Mouse (Mus musculus) lung, postnatal 0 days (tissue): Measurements from ENCODE around the gene Sept4. TPM values are rescaled to one million over a fixed set of nuclear protein-coding genes. Genes with fewer than 3 reads are reported as not detected.

Experiments used
- ATAC-seq: fragments of 200-750 bp; cut with Nextera tagmentation; 2 replicates; pipeline ENCODE4 v1.8.0; 2017; ENCODE audit warnings: moderate library complexity
- DNase-seq: peaks from one replicate; pipeline ENCODE4 v3.0.0-alpha.2; 2016; ENCODE audit warnings: low spot score
- H3K27ac ChIP-seq: fragments of 300-500 bp; sonication (generic); 2 replicates; pipeline ENCODE4 v1.5.1; 2014; ENCODE audit warnings: antibody characterized with exemption, mild to moderate bottlenecking, low read length, mixed read lengths
- H3K27me3 ChIP-seq: fragments of 300-500 bp; sonication (generic); replicated peaks from 2 replicates; pipeline ENCODE4 v1.6.1; 2014; ENCODE audit warnings: low read length, mixed read lengths; ENCODE audit not compliant: insufficient read depth
- H3K36me3 ChIP-seq: fragments of 300-500 bp; sonication (generic); 2 replicates; pipeline ENCODE4 v1.6.1; 2014; ENCODE audit warnings: low read length, mixed read lengths; ENCODE audit not compliant: insufficient read depth
- H3K4me1 ChIP-seq: fragments of 300-500 bp; sonication (generic); 2 replicates; pipeline ENCODE4 v1.6.1; 2014; ENCODE audit warnings: antibody characterized with exemption, low read depth, low read length, mixed read lengths; ENCODE audit not compliant: insufficient read depth
- H3K4me2 ChIP-seq: fragments of 300-500 bp; sonication (generic); replicated peaks from 2 replicates; pipeline ENCODE4 v1.6.1; 2014; ENCODE audit warnings: low read depth, mild to moderate bottlenecking, low read length, moderate library complexity, mixed read lengths
- H3K4me3 ChIP-seq: fragments of 300-500 bp; sonication (generic); 2 replicates; pipeline ENCODE4 v1.5.1; 2014; ENCODE audit warnings: low read depth, low read length
- H3K9ac ChIP-seq: fragments of 300-500 bp; sonication (generic); replicated peaks from 2 replicates; pipeline ENCODE4 v1.6.1; 2014; ENCODE audit warnings: low read depth, mild to moderate bottlenecking
- H3K9me3 ChIP-seq: fragments of 300-500 bp; sonication (generic); 2 replicates; pipeline ENCODE4 v1.6.1; 2016; ENCODE audit warnings: low read length, mixed read lengths
- CTCF ChIP-seq: IDR thresholded peaks from 2 replicates; pipeline ENCODE4 v1.5.1; 2016; ENCODE audit warnings: antibody characterized with exemption, mild to moderate bottlenecking
- EP300 ChIP-seq: IDR thresholded peaks from 2 replicates; pipeline ENCODE4 v1.6.1; 2016; ENCODE audit warnings: antibody characterized with exemption, mild to moderate bottlenecking, control low read depth
- WGBS: fragments of 180-500 bp; shearing (Covaris S2); extraction: QIAGEN DNeasy Blood & Tissue Kit; methylation state at CpG from one replicate; pipeline ENCODE4 v1.1.7; 2014; 5-methylcytosine and 5-hydroxymethylcytosine counted together
- polyA plus RNA-seq: library from polyadenylated mRNA; unstranded; fragments of >200 nt; fragmentation: Nextera tagmentation; extraction: Ambion mirVana; gene quantifications from 2 replicates; pipeline ENCODE4 v1.2.1, GENCODE M21; 2015

Sept4 gene
- polyA plus RNA-seq, 1 experiment from 2014 or later = 366 TPM

DNA sequence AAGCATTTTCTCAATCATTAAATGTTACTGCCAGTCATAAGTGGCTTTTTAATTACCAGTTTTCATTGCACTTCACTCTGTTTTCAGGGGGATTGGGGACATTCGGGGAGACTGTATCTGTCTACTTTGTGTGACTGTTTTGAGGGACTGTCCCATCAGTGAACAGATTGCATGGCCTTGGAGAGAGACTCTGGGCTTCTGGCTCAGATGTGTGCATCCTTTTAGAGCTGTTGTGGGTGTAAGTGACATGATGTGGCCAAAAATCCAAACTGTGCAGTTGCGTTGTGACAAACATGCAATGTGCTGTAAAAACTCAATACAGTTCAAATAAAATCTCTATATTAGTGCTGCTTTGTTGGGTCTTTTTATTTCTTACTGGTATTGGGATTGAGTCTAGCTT is 47.2 kb downstream of the Sept4 start:
- no peak overlapping the region for H3K9ac ChIP-seq
- H3K4me3 ChIP-seq = no peak overlapping the region
- WGBS = 91% methylated on average over 2 of the region's 2 CpGs
- ATAC-seq (no peak), DNase-seq (no peak)
- peaks cover 45% of the 10 kb centered on the region for H3K36me3 ChIP-seq
- H3K4me2 ChIP-seq = no peak overlapping the region
- no peak overlapping the region for H3K27ac ChIP-seq
- H3K27me3 ChIP-seq = no peaks in the 10 kb centered on the region
- no peak for TF ChIP-seq CTCF
- TF ChIP-seq EP300 = no peak
- no peaks in the 10 kb centered on the region for H3K9me3 ChIP-seq
- H3K4me1 ChIP-seq = no peaks in the 10 kb centered on the region

- no peaks in the 10 kb centered on the region for H3K27me3 ChIP-seq
- H3K27ac ChIP-seq = no peak within 1 kb of the TSS
- H3K4me2 ChIP-seq = no peak within 1 kb of the TSS
- H3K9ac ChIP-seq = no peak within 1 kb of the TSS
- peaks cover 36% of the 10 kb centered on the region for H3K36me3 ChIP-seq
- DNase-seq (no peak), ATAC-seq (peak; percentile 6; the same call in 1 of the 2 replicates)
- H3K9me3 ChIP-seq = no peaks in the 10 kb centered on the region
- H3K4me3 ChIP-seq = no peak within 1 kb of the TSS
- 91% methylated on average over 49 of the region's 69 CpGs for WGBS
- TF ChIP-seq CTCF = no peak
- TF ChIP-seq EP300 = no peak
- no peaks in the 10 kb centered on the region for H3K4me1 ChIP-seq
Observed at GRCm38 (mm10) chr11:87616790-87617474, 48.2 kb downstream of the Sept4 start, which contains the start of gene Hsf5. TSS of gene Hsf5 (plus strand) at chr11:87617164.

- WGBS = 95% methylated on average over 19 of the region's 32 CpGs
- Histone ChIP-seq H3K36me3 (peaks cover 34% of the 10 kb centered on the region), H3K4me2 (no peak overlapping the region), H3K4me1 (no peaks in the 10 kb centered on the region), H3K27me3 (no peaks in the 10 kb centered on the region), H3K4me3 (no peak overlapping the region), H3K9me3 (no peaks in the 10 kb centered on the region), H3K27ac (no peak overlapping the region), H3K9ac (no peak overlapping the region)
- no peak for DNase-seq
- no peak for ATAC-seq
- TF ChIP-seq CTCF (no peak), EP300 (no peak)
Observed at GRCm38 (mm10) chr11:87617606-87618005, 48.9 kb downstream of the Sept4 start.

- Histone ChIP-seq H3K4me3 (no peak overlapping the region), H3K36me3 (peaks cover 3% of the 10 kb centered on the region; the same call in 1 of the 2 replicates), H3K9me3 (no peaks in the 10 kb centered on the region), H3K4me1 (no peaks in the 10 kb centered on the region), H3K4me2 (no peak overlapping the region), H3K27ac (no peak overlapping the region), H3K9ac (no peak overlapping the region), H3K27me3 (no peaks in the 10 kb centered on the region)
- no peak for TF ChIP-seq EP300
- no peak for TF ChIP-seq CTCF
- no peak for DNase-seq
- no peak for ATAC-seq
- 73% methylated on average over 4 of the region's 4 CpGs for WGBS
Observed at GRCm38 (mm10) chr11:87623160-87623559, 54.5 kb downstream of the Sept4 start.

GRCm38 (mm10) chr11:87629859-87630258 is 61.2 kb downstream of the Sept4 start:
- Histone ChIP-seq H3K36me3 (no peaks in the 10 kb centered on the region), H3K9ac (no peak overlapping the region), H3K27me3 (no peaks in the 10 kb centered on the region), H3K4me2 (no peak overlapping the region), H3K4me3 (no peak overlapping the region), H3K27ac (no peak overlapping the region), H3K4me1 (no peaks in the 10 kb centered on the region), H3K9me3 (no peaks in the 10 kb centered on the region)
- DNase-seq (peak; percentile 82), ATAC-seq (peak; percentile 65)
- WGBS = 18% methylated on average over 10 of the region's 10 CpGs
- TF ChIP-seq EP300 (no peak), CTCF (peak; percentile 82)

DNA sequence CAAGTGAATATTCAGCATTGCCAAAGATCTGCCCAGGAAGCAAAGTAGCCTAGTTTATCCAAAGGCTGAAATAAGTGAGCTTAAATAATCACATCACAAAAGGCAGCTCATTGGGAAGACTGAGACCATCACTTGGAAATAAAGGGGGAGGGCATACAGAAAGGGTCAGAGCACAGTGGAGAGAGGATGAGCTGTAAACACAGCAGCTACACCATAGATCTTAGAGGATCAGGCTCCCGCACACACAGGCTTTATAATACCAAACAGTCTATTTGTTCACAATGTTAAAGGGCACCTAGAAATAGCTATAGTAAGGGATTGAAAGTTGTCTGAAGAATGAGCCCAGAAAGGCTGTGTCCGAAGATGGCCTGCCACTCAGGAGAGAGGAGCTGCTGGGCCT is 70.1 kb downstream of the Sept4 start:
- TF ChIP-seq CTCF = no peak
- TF ChIP-seq EP300 = no peak
- WGBS = 29% methylated on average over 2 of the region's 2 CpGs
- DNase-seq = no peak
- no peaks in the 10 kb centered on the region for H3K36me3 ChIP-seq
- H3K4me1 ChIP-seq = peaks cover 3% of the 10 kb centered on the region; the same call in 1 of the 2 replicates
- ATAC-seq = peak; percentile 9; the same call in 1 of the 2 replicates
- no peaks in the 10 kb centered on the region for H3K9me3 ChIP-seq
- no peaks in the 10 kb centered on the region for H3K27me3 ChIP-seq
- H3K9ac ChIP-seq = peak overlapping the region; percentile 44
- H3K4me3 ChIP-seq = peak overlapping the region; percentile 38
- H3K27ac ChIP-seq = peak overlapping the region; percentile 71
- peak overlapping the region; percentile 68 for H3K4me2 ChIP-seq
